Mouse (Mus musculus) cerebellum, adult 2 months (tissue): ENCODE data around the gene Casc3.

Experiments
- CTCF ChIP-seq: fragments of 200-500 bp; IDR thresholded peaks from 2 replicates; pipeline ENCODE4 v1.5.1; 2011; ENCODE audit warnings: low read depth, mild to moderate bottlenecking, control low read depth, low read length, moderate library complexity, borderline replicate concordance; ENCODE audit not compliant: insufficient read depth
- POLR2A ChIP-seq: fragments of 200-500 bp; IDR thresholded peaks from 2 replicates; pipeline ENCODE4 v1.6.1; 2011; ENCODE audit warnings: low read length, control low read depth, borderline replicate concordance; ENCODE audit not compliant: insufficient read depth

DNA sequence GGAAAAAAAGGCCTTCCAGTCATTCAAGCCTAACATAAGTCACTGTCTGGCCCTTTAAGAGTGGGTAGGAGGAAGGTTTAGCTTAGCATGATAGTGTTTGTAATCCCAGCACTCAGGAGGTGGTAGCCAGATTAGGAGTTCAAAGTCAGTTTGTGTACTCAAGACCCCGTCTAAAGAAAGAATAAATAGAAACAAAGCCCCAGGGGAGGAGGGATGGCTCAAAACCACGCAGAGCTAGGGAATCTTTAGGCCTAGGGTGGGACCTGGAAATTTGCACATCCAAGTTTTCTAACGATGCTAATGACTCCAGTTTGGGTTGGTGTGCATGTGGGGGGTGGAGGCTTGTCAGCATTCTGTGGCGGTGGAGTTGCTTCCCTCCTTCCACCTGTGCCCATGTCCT, 12.6 kb upstream of the Casc3 start:
- TF ChIP-seq POLR2A (no peak), CTCF (no peak)
